Mouse (Mus musculus): ENCODE measurements at regions not wholly inside any gene's neighbourhood (a gene's known extent, or its start where the extent isn't known, plus 50 kb on each side); places are given as distances from the start of the nearest gene placed in this dataset.

DNA sequence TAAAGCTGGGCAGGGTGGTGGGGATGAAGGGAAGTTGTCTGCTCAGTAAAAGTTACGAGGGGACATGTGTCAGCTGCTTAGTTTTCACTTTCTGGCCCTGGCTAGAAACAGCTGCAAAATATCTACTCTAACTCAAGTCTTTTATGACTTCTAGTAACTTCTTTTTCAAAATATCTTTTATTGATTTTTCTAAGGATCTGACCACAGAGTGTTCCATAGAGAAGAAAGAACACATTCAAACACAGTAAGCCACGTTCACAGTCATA, 483.3 kb downstream of the Meis1 start:
- TF ChIP-seq POLR2A (IDR thresholded peaks at IDR 0.05; ENCODE audit: control insufficient read depth, extremely low read depth, insufficient read depth, low read length, poor library complexity), result no peak
- no peak for TF ChIP-seq CTCF (IDR thresholded peaks at IDR 0.05; ENCODE audit: borderline replicate concordance, control insufficient read depth, extremely low read depth, insufficient read depth, low read length, poor library complexity)
